Mouse (Mus musculus) forebrain, postnatal 0 days (tissue): ENCODE measurements at regions not wholly inside any gene's neighbourhood (a gene's known extent, or its start where the extent isn't known, plus 50 kb on each side); places are given as distances from the start of the nearest gene placed in this dataset.
"Not testable (repeated sequence)": the region's sequence is repeated elsewhere in the genome, so short reads cannot be mapped to it uniquely, and the experiment has no call there.

Experiments used
- ATAC-seq: fragments of 200-750 bp; cut with Nextera tagmentation; 2 replicates; pipeline ENCODE4 v1.8.0; 2017; ENCODE audit warnings: mild to moderate bottlenecking, moderate library complexity
- DNase-seq: peaks from one replicate; pipeline ENCODE4 v3.0.0-alpha.2; 2015
- H3K27ac ChIP-seq: fragments of 300-500 bp; sonication (generic); 2 replicates; pipeline ENCODE4 v1.5.1; 2014; ENCODE audit warnings: low read depth, mild to moderate bottlenecking, antibody characterized with exemption, low read length, moderate library complexity, mixed read lengths
- H3K27me3 ChIP-seq: fragments of 300-500 bp; sonication (generic); 2 replicates; pipeline ENCODE4 v1.6.1; 2014; ENCODE audit warnings: mild to moderate bottlenecking, low read length, mixed read lengths; ENCODE audit not compliant: insufficient read depth
- H3K36me3 ChIP-seq: fragments of 300-500 bp; sonication (generic); 2 replicates; pipeline ENCODE4 v1.6.1; 2014; ENCODE audit warnings: mild to moderate bottlenecking, moderate library complexity; ENCODE audit not compliant: insufficient read depth
- H3K4me1 ChIP-seq: fragments of 300-500 bp; sonication (generic); 2 replicates; pipeline ENCODE4 v1.6.1; 2014; ENCODE audit warnings: antibody characterized with exemption; ENCODE audit not compliant: insufficient read depth
- H3K4me2 ChIP-seq: fragments of 300-500 bp; sonication (generic); 2 replicates; pipeline ENCODE4 v1.6.1; 2014; ENCODE audit warnings: low read depth, mild to moderate bottlenecking, moderate library complexity
- H3K4me3 ChIP-seq: fragments of 300-500 bp; sonication (generic); 2 replicates; pipeline ENCODE4 v1.5.1; 2014; ENCODE audit warnings: low read depth, low read length, mixed read lengths
- H3K9ac ChIP-seq: fragments of 300-500 bp; sonication (generic); 2 replicates; pipeline ENCODE4 v1.6.1; 2014; ENCODE audit warnings: mild to moderate bottlenecking
- H3K9me3 ChIP-seq: fragments of 300-500 bp; sonication (generic); 2 replicates; pipeline ENCODE4 v1.6.1; 2016; ENCODE audit warnings: low read length
- CTCF ChIP-seq: sonication (generic); IDR thresholded peaks from 2 replicates; pipeline ENCODE4 v1.5.1; 2016; ENCODE audit warnings: antibody characterized with exemption, control low read depth, low read depth
- WGBS: fragments of 180-500 bp; shearing (Covaris S2); extraction: QIAGEN DNeasy Blood & Tissue Kit; methylation state at CpG from one replicate; pipeline ENCODE4 v1.1.7; 2014; 5-methylcytosine and 5-hydroxymethylcytosine counted together

DNA sequence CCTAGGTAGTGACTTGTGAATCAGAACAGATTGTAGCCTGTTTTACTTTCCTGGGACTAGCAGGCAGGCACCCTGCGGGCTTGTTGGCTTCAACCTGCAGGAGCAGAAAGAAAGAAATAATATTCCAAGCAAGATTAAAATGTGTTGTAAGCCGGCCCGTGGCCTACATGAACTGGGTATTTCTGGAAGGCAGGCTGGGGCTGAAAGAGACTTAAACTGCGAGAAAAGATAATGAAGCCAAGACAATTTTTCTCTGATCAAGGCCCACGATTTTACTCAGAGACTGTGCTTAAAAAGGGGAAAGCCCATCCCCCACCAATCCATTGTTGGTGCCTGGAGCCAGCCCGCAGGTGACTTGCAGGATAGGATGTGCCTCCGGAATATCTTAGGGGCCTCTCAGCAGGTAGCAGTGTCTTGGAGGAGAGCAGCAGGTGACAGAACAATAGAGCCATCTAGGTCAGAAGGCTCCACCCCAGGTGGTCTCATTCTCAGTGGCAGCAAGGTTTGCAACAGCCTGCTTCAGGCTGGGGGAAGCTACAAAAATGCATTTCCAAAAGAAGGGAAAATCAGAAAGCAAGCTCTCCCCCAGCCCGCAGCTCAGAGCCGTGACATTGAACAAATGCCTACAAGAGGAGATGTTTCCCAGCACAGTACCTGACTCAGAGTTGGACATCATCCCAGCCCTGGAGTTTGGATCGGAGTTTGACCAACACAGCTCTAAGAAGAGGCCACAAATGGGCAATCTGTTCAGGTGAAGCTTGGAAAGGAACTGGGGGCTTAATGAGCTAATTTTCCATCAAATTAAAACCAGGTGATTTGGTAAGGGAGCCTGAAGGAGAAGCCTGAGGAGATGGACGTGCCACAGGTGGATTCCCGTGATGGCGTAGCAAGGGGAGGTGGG, 121.4 kb upstream of the Slc1a3 start:
- H3K9ac ChIP-seq = no peak overlapping the region

DNA sequence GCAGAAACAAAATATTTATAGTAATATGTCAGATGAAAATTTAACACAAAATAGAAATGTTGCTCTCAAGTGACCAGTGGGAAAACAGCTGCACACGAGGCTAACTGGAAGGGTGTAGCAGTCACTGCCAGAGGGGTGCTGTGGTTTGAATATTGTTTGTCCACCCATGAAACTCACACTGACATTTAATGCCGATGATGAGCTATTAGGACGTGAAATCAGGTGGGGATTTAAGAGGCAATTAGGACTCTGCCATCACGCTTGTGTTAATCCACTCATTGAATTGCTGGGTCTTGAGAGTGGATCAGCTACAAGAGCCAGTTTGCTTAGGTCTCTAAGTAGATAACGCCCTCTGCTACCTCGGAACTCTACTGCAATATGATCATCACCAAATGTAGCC, 114.3 kb upstream of the Slc1a3 start:
- WGBS = 61% methylated on average over 6 of the region's 6 CpGs
- no peaks in the 10 kb centered on the region for H3K9me3 ChIP-seq
- no peak overlapping the region for H3K27ac ChIP-seq
- H3K4me3 ChIP-seq = no peak overlapping the region
- ATAC-seq = no peak
- H3K36me3 ChIP-seq = no peaks in the 10 kb centered on the region
- no peak for DNase-seq
- H3K4me2 ChIP-seq = no peak overlapping the region
- H3K4me1 ChIP-seq = no peaks in the 10 kb centered on the region
- no peak overlapping the region for H3K9ac ChIP-seq
- TF ChIP-seq CTCF = no peak
- H3K27me3 ChIP-seq = no peaks in the 10 kb centered on the region

More for the DNA sequence above, 121.4 kb upstream of the Slc1a3 start:
- Histone ChIP-seq H3K4me3 (no peak overlapping the region), H3K4me1 (no peaks in the 10 kb centered on the region), H3K4me2 (no peak overlapping the region), H3K27ac (no peak overlapping the region), H3K36me3 (no peaks in the 10 kb centered on the region), H3K27me3 (no peaks in the 10 kb centered on the region), H3K9me3 (no peaks in the 10 kb centered on the region)
- no peak for TF ChIP-seq CTCF
- 28% methylated on average over 13 of the region's 13 CpGs for WGBS
- ATAC-seq (no peak), DNase-seq (no peak)

DNA sequence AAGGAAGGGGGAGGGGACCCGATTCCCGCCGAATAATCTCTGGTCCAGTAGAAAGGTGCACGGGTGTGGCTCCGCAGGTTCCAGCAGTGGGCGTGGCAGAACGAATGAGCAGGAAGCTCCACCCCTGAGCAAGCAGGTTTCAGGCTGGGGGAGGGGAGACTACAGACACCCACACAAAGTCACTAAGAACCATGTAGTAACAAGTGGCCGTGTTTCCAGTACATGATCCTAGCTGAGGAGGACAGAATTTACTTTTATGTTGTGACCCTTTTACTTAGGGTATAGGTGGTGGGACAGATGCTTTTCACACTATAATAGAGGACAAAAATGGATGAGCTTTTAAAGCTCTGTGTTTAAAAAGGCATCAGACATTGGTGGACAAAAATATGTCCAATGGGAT, 112.2 kb upstream of the Slc1a3 start:
- WGBS = 98% methylated on average over 3 of the region's 8 CpGs
- not testable (repeated sequence) for ATAC-seq, H3K4me1 ChIP-seq, DNase-seq, H3K9me3 ChIP-seq, H3K4me3 ChIP-seq, H3K27me3 ChIP-seq, H3K27ac ChIP-seq, H3K9ac ChIP-seq, H3K36me3 ChIP-seq, H3K4me2 ChIP-seq

DNA sequence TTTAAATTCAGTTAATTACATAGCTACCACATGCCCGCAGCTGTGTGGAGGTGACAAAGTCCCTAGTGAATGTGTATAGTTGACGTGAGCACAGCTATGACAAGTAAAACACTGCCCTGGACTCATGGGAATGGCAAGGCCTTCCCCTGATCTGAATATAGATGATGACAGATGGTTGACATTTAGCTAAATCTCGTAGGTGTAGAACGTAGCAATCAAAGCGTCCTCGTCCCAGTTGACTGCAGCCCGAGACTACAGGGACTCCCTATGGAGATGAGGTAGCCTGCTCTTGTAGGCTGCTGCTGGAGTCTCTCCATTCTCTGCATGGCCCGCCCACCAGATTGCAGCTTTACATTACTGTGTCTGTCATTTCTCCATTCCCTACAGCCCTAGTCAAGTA, 107.0 kb upstream of the Slc1a3 start:
- H3K9me3 ChIP-seq = no peaks in the 10 kb centered on the region
- ATAC-seq = no peak
- no peaks in the 10 kb centered on the region for H3K27me3 ChIP-seq
- H3K4me1 ChIP-seq = no peaks in the 10 kb centered on the region
- H3K4me3 ChIP-seq = no peak overlapping the region
- H3K9ac ChIP-seq = no peak overlapping the region
- H3K36me3 ChIP-seq = no peaks in the 10 kb centered on the region
- TF ChIP-seq CTCF = no peak
- no peak for DNase-seq
- WGBS = 67% methylated on average over 8 of the region's 8 CpGs
- no peak overlapping the region for H3K27ac ChIP-seq
- no peak overlapping the region for H3K4me2 ChIP-seq

DNA sequence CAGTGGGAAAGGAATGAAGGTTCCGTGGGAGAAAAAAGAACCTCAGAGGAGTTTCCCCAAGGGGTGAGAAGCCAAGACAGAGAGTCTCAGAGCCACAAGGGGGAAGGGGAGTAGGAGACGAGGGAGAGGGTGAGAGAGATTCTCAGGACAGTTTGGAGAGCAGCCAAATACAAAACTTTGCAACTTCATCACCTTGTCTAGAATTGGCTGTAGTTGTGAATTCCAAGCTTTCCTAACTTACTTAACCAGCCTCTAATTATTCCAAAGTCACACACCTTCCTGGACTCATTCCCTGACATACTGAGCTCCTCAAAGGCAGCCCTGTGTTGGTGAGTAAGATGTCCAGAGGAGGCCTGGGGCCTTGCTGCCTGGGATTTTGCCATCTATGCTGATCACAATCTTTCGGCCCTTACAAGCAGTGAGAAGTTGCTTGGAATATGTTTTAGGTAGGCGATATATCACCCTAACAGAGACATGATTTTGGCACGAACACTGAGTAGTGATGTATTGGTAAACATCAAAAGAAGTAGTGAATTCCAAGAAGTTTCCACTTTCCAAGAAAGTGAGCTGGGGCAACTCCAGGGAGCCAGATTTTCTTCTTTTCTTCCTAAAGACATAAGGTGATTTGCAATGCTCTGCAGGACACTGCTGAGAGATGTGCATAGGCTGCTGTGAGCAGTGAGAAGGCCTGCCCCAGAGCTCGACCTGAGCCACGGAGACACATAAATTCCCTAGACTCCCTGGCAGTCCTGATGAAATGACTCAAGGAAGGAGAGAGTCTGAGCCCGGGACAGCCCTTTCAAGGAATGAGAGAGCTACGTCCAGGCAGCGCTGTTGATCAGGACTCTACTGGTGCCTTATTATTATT, 106.2 kb upstream of the Slc1a3 start:
- DNase-seq = peak; percentile 16
- H3K9me3 ChIP-seq = no peaks in the 10 kb centered on the region
- TF ChIP-seq CTCF = no peak
- no peak overlapping the region for H3K4me3 ChIP-seq
- H3K27me3 ChIP-seq = no peaks in the 10 kb centered on the region
- WGBS = 49% methylated on average over 10 of the region's 10 CpGs
- ATAC-seq = peak; percentile 48
- H3K9ac ChIP-seq = no peak overlapping the region
- peak overlapping the region; percentile 54 for H3K27ac ChIP-seq
- no peaks in the 10 kb centered on the region for H3K4me1 ChIP-seq
- H3K36me3 ChIP-seq = no peaks in the 10 kb centered on the region
- H3K4me2 ChIP-seq = no peak overlapping the region

DNA sequence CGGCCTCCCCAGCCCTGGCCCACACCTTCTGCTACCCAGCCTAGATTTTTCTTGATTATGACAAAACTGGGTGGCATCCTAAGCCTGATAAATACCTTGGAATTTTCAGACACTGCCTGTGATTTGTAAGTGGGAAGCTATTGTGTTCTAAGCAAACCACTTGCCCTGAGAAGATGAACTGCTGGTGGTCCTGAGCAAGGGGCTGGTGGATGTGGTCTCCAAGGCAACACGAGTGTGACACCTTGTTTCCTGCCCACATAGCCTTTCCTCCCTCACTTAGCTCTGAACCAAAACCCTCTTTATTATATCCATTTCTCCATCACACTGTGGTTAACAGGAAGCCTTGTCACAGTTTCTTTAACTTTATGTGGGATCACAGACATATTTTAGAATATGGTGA, 105.4 kb upstream of the Slc1a3 start:
- H3K4me3 ChIP-seq = no peak overlapping the region
- no peaks in the 10 kb centered on the region for H3K36me3 ChIP-seq
- no peaks in the 10 kb centered on the region for H3K27me3 ChIP-seq
- DNase-seq = no peak
- WGBS = 19% methylated on average over 2 of the region's 2 CpGs
- no peaks in the 10 kb centered on the region for H3K9me3 ChIP-seq
- no peaks in the 10 kb centered on the region for H3K4me1 ChIP-seq
- H3K27ac ChIP-seq = 0 out of 2 replicates have a peak overlapping the region, but pooled peaks have one; percentile 1
- no peak overlapping the region for H3K4me2 ChIP-seq
- ATAC-seq = peak; percentile 45
- no peak for TF ChIP-seq CTCF
- H3K9ac ChIP-seq = no peak overlapping the region

DNA sequence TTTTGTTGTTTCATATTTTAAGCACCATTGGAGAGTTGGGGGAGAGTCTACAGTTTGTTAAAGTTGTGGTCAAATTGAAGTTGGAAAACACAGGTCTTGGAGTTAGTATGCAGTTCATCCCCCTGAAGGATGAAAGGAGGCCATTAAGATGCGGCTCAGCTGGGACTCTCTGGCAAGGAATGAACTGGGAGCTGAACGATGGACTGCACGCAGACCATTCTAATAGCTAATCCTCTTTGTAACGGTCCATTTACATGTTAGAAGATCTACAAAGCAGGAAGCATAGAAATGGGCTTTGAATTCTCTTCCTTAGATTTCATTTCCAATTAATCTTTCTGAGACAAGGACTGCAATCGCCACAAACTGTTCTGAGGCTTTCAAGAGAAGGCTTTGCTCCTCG, 104.7 kb upstream of the Slc1a3 start:
- no peak for TF ChIP-seq CTCF
- DNase-seq (peak; percentile 43), ATAC-seq (peak; percentile 85)
- H3K27ac ChIP-seq = 0 out of 2 replicates have a peak overlapping the region, but pooled peaks have one; percentile 1
- no peaks in the 10 kb centered on the region for H3K4me1 ChIP-seq
- H3K36me3 ChIP-seq = no peaks in the 10 kb centered on the region
- WGBS = 6% methylated on average over 6 of the region's 6 CpGs
- no peaks in the 10 kb centered on the region for H3K27me3 ChIP-seq
- no peak overlapping the region for H3K4me3 ChIP-seq
- H3K9me3 ChIP-seq = no peaks in the 10 kb centered on the region
- no peak overlapping the region for H3K9ac ChIP-seq
- no peak overlapping the region for H3K4me2 ChIP-seq
